Mouse (Mus musculus) myocyte (in vitro differentiated cells): ENCODE results near the gene Uchl4. TPM values are rescaled to one million over a fixed set of nuclear protein-coding genes. Genes with fewer than 3 reads are reported as not detected.

Source experiments
- H3K27me3 ChIP-seq: one replicate; pipeline ENCODE4 v1.6.1; 2011; ENCODE audit not compliant: control insufficient read depth, insufficient read depth, insufficient read length
- H3K36me3 ChIP-seq: one replicate; pipeline ENCODE4 v1.6.1; 2011; ENCODE audit not compliant: control insufficient read depth, insufficient read depth
- H3K4me2 ChIP-seq: one replicate; pipeline ENCODE4 v1.6.1; 2011; ENCODE audit warnings: low read depth, control low read depth
- H3K4me3 ChIP-seq: one replicate; pipeline ENCODE4 v1.5.1; 2011; ENCODE audit warnings: mild to moderate bottlenecking, control low read depth, moderate library complexity
- H3K79me2 ChIP-seq: one replicate; pipeline ENCODE4 v1.6.1; 2011; ENCODE audit not compliant: control insufficient read depth, insufficient read depth
- H3ac ChIP-seq: one replicate; pipeline ENCODE4 v1.6.1; 2011; ENCODE audit not compliant: control insufficient read depth, insufficient read length
- CEBPB ChIP-seq: IDR thresholded peaks from 2 replicates; pipeline ENCODE4 v1.6.1; 2011; ENCODE audit warnings: mild to moderate bottlenecking, moderate library complexity; ENCODE audit not compliant: poor library complexity, insufficient read depth, severe bottlenecking
- E2F4 ChIP-seq: IDR thresholded peaks from one replicate; pipeline ENCODE4 v1.6.1; 2011; ENCODE audit warnings: mild to moderate bottlenecking, control low read depth, moderate library complexity; ENCODE audit not compliant: insufficient read depth
- MAX ChIP-seq: IDR thresholded peaks from one replicate; pipeline ENCODE4 v1.6.1; 2011; ENCODE audit warnings: low read depth, mild to moderate bottlenecking, control low read depth
- MYOD1 ChIP-seq, 3 experiments: IDR thresholded peaks; one replicate each; pipeline ENCODE4 v1.6.1; 2011; ENCODE audit warnings: control low read depth in 2 of 3, low read depth in 2 of 3, mild to moderate bottlenecking in 2 of 3, moderate library complexity in 1 of 3; ENCODE audit not compliant: insufficient read length in 2 of 3, control insufficient read depth in 1 of 3
- MYOG ChIP-seq, 3 experiments: IDR thresholded peaks; one replicate each; pipeline ENCODE4 v1.6.1; 2011; ENCODE audit warnings: control low read depth in 2 of 3, low read depth in 2 of 3, mild to moderate bottlenecking in 2 of 3; ENCODE audit not compliant: insufficient read length in 2 of 3, control insufficient read depth in 1 of 3, insufficient read depth in 1 of 3
- POLR2A ChIP-seq: IDR thresholded peaks from one replicate; pipeline ENCODE4 v1.6.1; 2011; ENCODE audit warnings: low read depth, mild to moderate bottlenecking, control low read depth, moderate library complexity; ENCODE audit not compliant: insufficient read length
- POLR2AphosphoS2 ChIP-seq: IDR thresholded peaks from one replicate; pipeline ENCODE4 v1.6.1; 2011; ENCODE audit warnings: low read depth, control low read depth; ENCODE audit not compliant: insufficient read length
- REST ChIP-seq: IDR thresholded peaks from one replicate; pipeline ENCODE4 v1.6.1; 2011; ENCODE audit warnings: mild to moderate bottlenecking, control low read depth, moderate library complexity; ENCODE audit not compliant: insufficient read depth, insufficient read length
- SRF ChIP-seq: IDR thresholded peaks from one replicate; pipeline ENCODE4 v1.6.1; 2011; ENCODE audit warnings: low read depth; ENCODE audit not compliant: control insufficient read depth, insufficient read length
- TCF12 ChIP-seq: IDR thresholded peaks from one replicate; pipeline ENCODE4 v1.6.1; 2011; ENCODE audit warnings: mild to moderate bottlenecking, control low read depth; ENCODE audit not compliant: poor library complexity, insufficient read depth, severe bottlenecking
- TCF3 ChIP-seq: IDR thresholded peaks from one replicate; pipeline ENCODE4 v1.6.1; 2011; ENCODE audit warnings: low read depth, control low read depth; ENCODE audit not compliant: insufficient read length
- USF1 ChIP-seq: IDR thresholded peaks from one replicate; pipeline ENCODE4 v1.6.1; 2011; ENCODE audit warnings: low read depth, mild to moderate bottlenecking, control low read depth, moderate library complexity
- polyA plus RNA-seq: library from polyadenylated mRNA; unstranded; fragments of >200 nt; fragmentation: generic; extraction: Trizol; gene quantifications from one replicate; pipeline ENCODE4 v1.2.1, GENCODE M21; 2012; ENCODE audit warnings: missing spikeins

Gene Uchl4
- polyA plus RNA-seq, 1 experiment: 0.34 TPM

GRCm38 (mm10) chr9:64249371-64249770 lies 14.4 kb downstream of the Uchl4 start:
- TF ChIP-seq SRF: no peak
- no peak for TF ChIP-seq CEBPB
- no peak for TF ChIP-seq POLR2AphosphoS2
- TF ChIP-seq E2F4: no peak
- TF ChIP-seq TCF3: no peak
- TF ChIP-seq MYOG (IDR thresholded peaks at IDR 0.05; ENCODE audit: control insufficient read depth in 1 of 3, insufficient read depth in 1 of 3, insufficient read length in 2 of 3, low read depth in 2 of 3): no peak
- TF ChIP-seq MYOD1 (IDR thresholded peaks at IDR 0.05; ENCODE audit: control insufficient read depth in 1 of 3, insufficient read length in 2 of 3, low read depth in 2 of 3): no peak
- TF ChIP-seq MAX: no peak
- TF ChIP-seq REST: no peak
- TF ChIP-seq TCF12: no peak
- TF ChIP-seq USF1: no peak
- TF ChIP-seq POLR2A: no peak
- no peak overlapping the region for H3K4me3 ChIP-seq
- H3ac ChIP-seq: no peak overlapping the region
- no peak overlapping the region for H3K4me2 ChIP-seq
- H3K36me3 ChIP-seq: no peaks in the 10 kb centered on the region
- H3K27me3 ChIP-seq: no peaks in the 10 kb centered on the region
- peaks cover 81% of the 10 kb centered on the region for H3K79me2 ChIP-seq

GRCm38 (mm10) chr9:64250111-64250730 lies 15.2 kb downstream of the Uchl4 start:
- Histone ChIP-seq H3K4me2 (peak overlapping the region; percentile 98), H3K27me3 (no peaks in the 10 kb centered on the region), H3K36me3 (no peaks in the 10 kb centered on the region), H3K4me3 (no peak overlapping the region), H3ac (no peak overlapping the region), H3K79me2 (peaks cover 72% of the 10 kb centered on the region)
- no peak for TF ChIP-seq MYOD1 (IDR thresholded peaks at IDR 0.05; ENCODE audit: control insufficient read depth in 1 of 3, insufficient read length in 2 of 3, low read depth in 2 of 3)
- TF ChIP-seq MYOG (IDR thresholded peaks at IDR 0.05; ENCODE audit: control insufficient read depth in 1 of 3, insufficient read depth in 1 of 3, insufficient read length in 2 of 3, low read depth in 2 of 3): no peak
- no peak for TF ChIP-seq REST
- TF ChIP-seq USF1: no peak
- TF ChIP-seq POLR2A: no peak
- TF ChIP-seq TCF12: no peak
- no peak for TF ChIP-seq E2F4
- TF ChIP-seq TCF3: no peak
- TF ChIP-seq SRF: no peak
- no peak for TF ChIP-seq POLR2AphosphoS2
- TF ChIP-seq CEBPB: no peak
- no peak for TF ChIP-seq MAX

DNA sequence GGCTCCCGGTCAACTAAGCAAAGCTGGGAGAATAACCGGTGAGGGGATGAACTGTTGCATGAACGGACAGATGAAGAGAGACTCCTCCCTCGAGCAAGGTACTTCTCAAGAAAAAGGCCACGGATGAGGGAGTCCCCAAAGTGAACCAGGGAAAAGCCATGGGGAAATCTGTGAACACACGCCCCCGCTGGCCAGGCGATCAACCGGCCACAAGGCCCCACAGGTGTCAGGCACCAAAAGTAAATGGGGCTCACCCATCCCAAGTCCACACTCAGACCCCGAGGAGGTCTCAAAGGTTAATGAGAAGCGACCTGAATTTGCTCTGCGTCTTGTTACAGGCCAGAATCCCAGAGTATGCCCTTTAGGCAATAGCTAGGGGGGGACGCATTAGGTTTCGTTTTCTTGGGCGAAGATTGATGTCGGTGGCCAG lies 17.6 kb downstream of the Uchl4 start:
- TF ChIP-seq TCF3: no peak
- peak in 1 of 3 experiments; percentile 37 for TF ChIP-seq MYOD1 (IDR thresholded peaks at IDR 0.05; ENCODE audit: control insufficient read depth in 1 of 3, insufficient read length in 2 of 3, low read depth in 2 of 3)
- peak in 1 of 3 experiments; percentile 12 for TF ChIP-seq MYOG (IDR thresholded peaks at IDR 0.05; ENCODE audit: control insufficient read depth in 1 of 3, insufficient read depth in 1 of 3, insufficient read length in 2 of 3, low read depth in 2 of 3)
- no peaks in the 10 kb centered on the region for H3K36me3 ChIP-seq
- H3K4me3 ChIP-seq: peak overlapping the region; percentile 96
- H3K79me2 ChIP-seq: peaks cover 50% of the 10 kb centered on the region
- peak overlapping the region; percentile 98 for H3K4me2 ChIP-seq
- peak overlapping the region; percentile 97 for H3ac ChIP-seq
- no peaks in the 10 kb centered on the region for H3K27me3 ChIP-seq

- Histone ChIP-seq H3K27me3 (no peaks in the 10 kb centered on the region), H3K4me3 (peak within 1 kb of the TSS; percentile 96), H3K4me2 (peak within 1 kb of the TSS; percentile 98), H3K36me3 (no peaks in the 10 kb centered on the region), H3K79me2 (peaks cover 44% of the 10 kb centered on the region), H3ac (peak within 1 kb of the TSS; percentile 97)
- peak; percentile 73 for TF ChIP-seq USF1
- TF ChIP-seq MYOG (IDR thresholded peaks at IDR 0.05; ENCODE audit: control insufficient read depth in 1 of 3, insufficient read depth in 1 of 3, insufficient read length in 2 of 3, low read depth in 2 of 3): no peak
- peak; percentile 47 for TF ChIP-seq SRF
- TF ChIP-seq CEBPB: no peak
- TF ChIP-seq POLR2A: peak; percentile 98
- no peak for TF ChIP-seq MYOD1 (IDR thresholded peaks at IDR 0.05; ENCODE audit: control insufficient read depth in 1 of 3, insufficient read length in 2 of 3, low read depth in 2 of 3)
- TF ChIP-seq REST: no peak
- no peak for TF ChIP-seq TCF12
- no peak for TF ChIP-seq TCF3
- TF ChIP-seq POLR2AphosphoS2: peak; percentile 96
- no peak for TF ChIP-seq MAX
- TF ChIP-seq E2F4: no peak
Observed at GRCm38 (mm10) chr9:64253021-64253904, 18.3 kb downstream of the Uchl4 start, which contains the start of gene Map2k1. Map2k1 (minus strand) TSS chr9:64253631.
